Mouse (Mus musculus) heart, adult 8-10 months (tissue): ENCODE measurements around the gene Tbcc. TPM values are rescaled to one million over a fixed set of nuclear protein-coding genes. Genes with fewer than 3 reads are reported as not detected.

Source experiments
- DNase-seq: peaks from one replicate; pipeline ENCODE4 v3.0.0; 2022; ENCODE audit warnings: low spot score
- total RNA-seq, 4 experiments: library from RNA; stranded (reverse); gene quantifications; 2 replicates each; pipeline ENCODE4 v1.2.4; 2022

Gene Tbcc
- total RNA-seq, 4 experiments from 2014 or later = 15.4 to 18.6 (median 17.3) TPM

GRCm38 (mm10) chr17:46870204-46870798 lies 20.2 kb upstream of the Tbcc start:
- no peak for DNase-seq

GRCm38 (mm10) chr17:46870913-46871312 lies 19.6 kb upstream of the Tbcc start:
- DNase-seq = no peak

- DNase-seq = no peak
Observed at GRCm38 (mm10) chr17:46872806-46873205, 17.7 kb upstream of the Tbcc start.

GRCm38 (mm10) chr17:46874133-46874532 lies 16.4 kb upstream of the Tbcc start:
- peak; percentile 79 for DNase-seq

GRCm38 (mm10) chr17:46875626-46876025 lies 14.9 kb upstream of the Tbcc start:
- no peak for DNase-seq

- no peak for DNase-seq
Observed at GRCm38 (mm10) chr17:46876371-46876950, 14.0 kb upstream of the Tbcc start.

- no peak for DNase-seq
Observed at GRCm38 (mm10) chr17:46877061-46877460, 13.4 kb upstream of the Tbcc start.

GRCm38 (mm10) chr17:46879841-46880311 lies 10.6 kb upstream of the Tbcc start:
- peak; percentile 90 for DNase-seq

- DNase-seq = no peak
Observed at GRCm38 (mm10) chr17:46880322-46880721, 10.2 kb upstream of the Tbcc start.

GRCm38 (mm10) chr17:46881728-46882127 lies 8.8 kb upstream of the Tbcc start:
- DNase-seq = no peak

- DNase-seq = no peak
Observed at GRCm38 (mm10) chr17:46883107-46883506, 7.4 kb upstream of the Tbcc start.

- no peak for DNase-seq
Observed at GRCm38 (mm10) chr17:46884766-46885165, 5.7 kb upstream of the Tbcc start.

GRCm38 (mm10) chr17:46885218-46885909 lies 5.1 kb upstream of the Tbcc start:
- no peak for DNase-seq

GRCm38 (mm10) chr17:46885910-46886643 lies 4.4 kb upstream of the Tbcc start:
- no peak for DNase-seq

- peak; percentile 59 for DNase-seq
Observed at GRCm38 (mm10) chr17:46888511-46889212, 1.8 kb upstream of the Tbcc start.

GRCm38 (mm10) chr17:46889450-46890084 lies 917 bp upstream of the Tbcc start:
- peak; percentile 78 for DNase-seq

- DNase-seq = no peak
Observed at GRCm38 (mm10) chr17:46890843-46891594, 535 bp downstream of the Tbcc start.

GRCm38 (mm10) chr17:46895426-46895825 lies 4.9 kb downstream of the Tbcc start:
- peak; percentile 82 for DNase-seq

- peak; percentile 34 for DNase-seq
Observed at GRCm38 (mm10) chr17:46897221-46897950, 6.9 kb downstream of the Tbcc start.

GRCm38 (mm10) chr17:46900941-46901340 lies 10.5 kb downstream of the Tbcc start:
- DNase-seq = no peak
